Mouse (Mus musculus) megakaryocyte, embryonic 14.5 days (primary cell): ENCODE measurements around the gene Zc2hc1c.

ENCODE experiments used
- FLI1 ChIP-seq: IDR thresholded peaks from 2 replicates; pipeline ENCODE4 v1.6.1; 2012; ENCODE audit warnings: low read length, inconsistent platforms, mixed read lengths
- GATA1 ChIP-seq: IDR thresholded peaks from 3 replicates; pipeline ENCODE4 v1.6.1; 2012; ENCODE audit warnings: mixed read lengths, low read length, inconsistent platforms, borderline replicate concordance

- TF ChIP-seq GATA1 (no peak), FLI1 (no peak)
Observed at GRCm38 (mm10) chr12:85273508-85273907, 14.9 kb upstream of the Zc2hc1c start.
